Mouse (Mus musculus) urinary bladder, adult 2 months (tissue): ENCODE measurements around the gene Slc5a10. TPM values are rescaled to one million over a fixed set of nuclear protein-coding genes. Genes with fewer than 3 reads are reported as not detected.

Experiments
- polyA plus RNA-seq: library from polyadenylated mRNA; depleted of rRNA; stranded (reverse); fragments of >200 nt; gene quantifications from 2 replicates; pipeline ENCODE4 v1.2.3, GENCODE M21; 2012; rRNA removed

Slc5a10 gene
- polyA plus RNA-seq, 1 experiment, result 0.03 TPM

Other genes starting within 250 kb of the Slc5a10 start
- gene Mfap4, start 235.4 kb downstream of the Slc5a10 start, polyA plus RNA-seq, result 196 and 207 TPM in 2 replicates
- 23.7 and 26.3 TPM in 2 replicates for gene Mapk7, start 226.4 kb downstream of the Slc5a10 start, polyA plus RNA-seq
- gene B9d1, start 215.7 kb downstream of the Slc5a10 start, polyA plus RNA-seq, result 25.2 and 29.8 TPM in 2 replicates
- 46.0 and 48.3 TPM in 2 replicates for gene Epn2, start 141.1 kb downstream of the Slc5a10 start, polyA plus RNA-seq
- 5.5 and 6.2 TPM in 2 replicates for gene Grap, start 67.6 kb downstream of the Slc5a10 start, polyA plus RNA-seq
- 6.2 and 6.5 TPM in 2 replicates for gene Fam83g, start 36.7 kb downstream of the Slc5a10 start, polyA plus RNA-seq
- gene Prpsap2, start 41.3 kb upstream of the Slc5a10 start, polyA plus RNA-seq, result 26.7 and 33.1 TPM in 2 replicates
- 23.0 and 26.7 TPM in 2 replicates for gene Ulk2, start 134.2 kb upstream of the Slc5a10 start, polyA plus RNA-seq
- 17.9 and 18.5 TPM in 2 replicates for gene Akap10, start 209.4 kb upstream of the Slc5a10 start, polyA plus RNA-seq
- 8.7 and 10.3 TPM in 2 replicates for gene Specc1, start 235.9 kb upstream of the Slc5a10 start, polyA plus RNA-seq